Mouse (Mus musculus) thymus, adult 2 months (tissue): ENCODE data around the gene Slc25a17. TPM values are rescaled to one million over a fixed set of nuclear protein-coding genes. Genes with fewer than 3 reads are reported as not detected.

Experiments
- DNase-seq: peaks from one replicate; pipeline ENCODE4 v3.0.0; 2021
- H3K27ac ChIP-seq: fragments of 200-500 bp; 2 replicates; pipeline ENCODE4 v1.5.1; 2012; ENCODE audit warnings: low read length, control low read depth; ENCODE audit not compliant: control insufficient read depth, insufficient read depth
- H3K27me3 ChIP-seq: fragments of 200-500 bp; 2 replicates; pipeline ENCODE4 v1.6.1; 2012; ENCODE audit warnings: mild to moderate bottlenecking, low read length, moderate library complexity, mixed read lengths; ENCODE audit not compliant: control insufficient read depth, insufficient read depth
- H3K36me3 ChIP-seq: fragments of 200-500 bp; 2 replicates; pipeline ENCODE4 v1.6.1; 2012; ENCODE audit warnings: mild to moderate bottlenecking, low read length, moderate library complexity; ENCODE audit not compliant: control insufficient read depth, insufficient read depth
- H3K4me1 ChIP-seq: fragments of 200-500 bp; replicated peaks from 2 replicates; pipeline ENCODE4 v1.6.1; 2012; ENCODE audit warnings: low read length; ENCODE audit not compliant: control insufficient read depth, insufficient read depth
- H3K4me3 ChIP-seq: fragments of 200-500 bp; 2 replicates; pipeline ENCODE4 v1.5.1; 2012; ENCODE audit warnings: mild to moderate bottlenecking, low read length, control low read depth, moderate library complexity; ENCODE audit not compliant: control insufficient read depth, insufficient read depth
- CTCF ChIP-seq: fragments of 200-500 bp; IDR thresholded peaks from 2 replicates; pipeline ENCODE4 v1.5.1; 2012; ENCODE audit warnings: mild to moderate bottlenecking, control low read depth, low read length, moderate library complexity, borderline replicate concordance; ENCODE audit not compliant: control insufficient read depth, poor library complexity, insufficient read depth; ENCODE audit errors: extremely low read depth
- POLR2A ChIP-seq: fragments of 200-500 bp; IDR thresholded peaks from 2 replicates; pipeline ENCODE4 v1.6.1; 2012; ENCODE audit warnings: mild to moderate bottlenecking, low read length, control low read depth, moderate library complexity; ENCODE audit not compliant: control insufficient read depth, poor library complexity, insufficient read depth; ENCODE audit errors: extremely low read depth
- WGBS: fragments of 180-500 bp; shearing (Covaris S2); methylation state at CpG from one replicate; pipeline ENCODE4 v1.1.7; 2018; 5-methylcytosine and 5-hydroxymethylcytosine counted together
- polyA plus RNA-seq: library from polyadenylated mRNA; depleted of rRNA; stranded (reverse); fragments of >200 nt; gene quantifications from 2 replicates; pipeline ENCODE4 v1.2.3, GENCODE M21; 2012

Gene Slc25a17
- polyA plus RNA-seq, 1 experiment: 34.6 TPM

- H3K36me3 ChIP-seq: peaks cover 18% of the 10 kb centered on the region
- no peak for TF ChIP-seq CTCF
- no peak for TF ChIP-seq POLR2A
- no peak overlapping the region for H3K27ac ChIP-seq
- 92% methylated on average over 8 of the region's 8 CpGs for WGBS
- 0 out of 2 replicates have a peak, but pooled peaks cover 5% of the 10 kb centered on the region for H3K4me1 ChIP-seq
- H3K4me3 ChIP-seq: no peak overlapping the region
- H3K27me3 ChIP-seq: no peaks in the 10 kb centered on the region
- DNase-seq: no peak
Measured at GRCm38 (mm10) chr15:81394211-81394915, 33.8 kb upstream of the Slc25a17 start.

- no peak overlapping the region; the same call in 1 of the 2 replicates for H3K27ac ChIP-seq
- H3K27me3 ChIP-seq: no peaks in the 10 kb centered on the region
- no peak overlapping the region for H3K4me3 ChIP-seq
- TF ChIP-seq POLR2A (no peak), CTCF (no peak)
- peak; percentile 54 for DNase-seq
- peaks cover 31% of the 10 kb centered on the region for H3K36me3 ChIP-seq
- H3K4me1 ChIP-seq: 0 out of 2 replicates have a peak, but pooled peaks cover 5% of the 10 kb centered on the region
Measured at GRCm38 (mm10) chr15:81392997-81393396, 32.4 kb upstream of the Slc25a17 start.

- Histone ChIP-seq H3K36me3 (peaks cover 59% of the 10 kb centered on the region), H3K4me3 (no peak overlapping the region), H3K4me1 (no peaks in the 10 kb centered on the region), H3K27me3 (no peaks in the 10 kb centered on the region), H3K27ac (no peak overlapping the region)
- TF ChIP-seq POLR2A (no peak), CTCF (no peak)
- WGBS: 99% methylated on average over 5 of the region's 5 CpGs
- no peak for DNase-seq
Measured at GRCm38 (mm10) chr15:81386327-81386726, 25.7 kb upstream of the Slc25a17 start.

- Histone ChIP-seq H3K27ac (no peak overlapping the region), H3K4me1 (no peaks in the 10 kb centered on the region), H3K4me3 (no peak overlapping the region), H3K27me3 (no peaks in the 10 kb centered on the region), H3K36me3 (peaks cover 47% of the 10 kb centered on the region)
- no peak for TF ChIP-seq CTCF
- no peak for TF ChIP-seq POLR2A
- no peak for DNase-seq
- 94% methylated on average over 2 of the region's 2 CpGs for WGBS
Measured at GRCm38 (mm10) chr15:81378845-81379244, 18.2 kb upstream of the Slc25a17 start.

GRCm38 (mm10) chr15:81374621-81375020 lies 14.0 kb upstream of the Slc25a17 start:
- no peaks in the 10 kb centered on the region for H3K27me3 ChIP-seq
- no peaks in the 10 kb centered on the region for H3K4me1 ChIP-seq
- H3K4me3 ChIP-seq: no peak overlapping the region
- no peak overlapping the region for H3K27ac ChIP-seq
- H3K36me3 ChIP-seq: peaks cover 45% of the 10 kb centered on the region
- WGBS: 99% methylated on average over 11 of the region's 11 CpGs
- DNase-seq: no peak
- no peak for TF ChIP-seq CTCF
- TF ChIP-seq POLR2A: no peak

GRCm38 (mm10) chr15:81370356-81370755 lies 9.7 kb upstream of the Slc25a17 start:
- 100% methylated on average over 1 of the region's 1 CpGs for WGBS
- no peaks in the 10 kb centered on the region for H3K4me1 ChIP-seq
- peaks cover 54% of the 10 kb centered on the region for H3K36me3 ChIP-seq
- H3K27me3 ChIP-seq: no peaks in the 10 kb centered on the region
- no peak overlapping the region for H3K27ac ChIP-seq
- no peak overlapping the region for H3K4me3 ChIP-seq
- DNase-seq: no peak
- TF ChIP-seq CTCF (no peak), POLR2A (no peak)

GRCm38 (mm10) chr15:81368601-81369000 lies 8.0 kb upstream of the Slc25a17 start:
- H3K4me1 ChIP-seq: no peaks in the 10 kb centered on the region
- TF ChIP-seq CTCF: no peak
- no peak for TF ChIP-seq POLR2A
- H3K4me3 ChIP-seq: no peak overlapping the region
- no peak for DNase-seq
- no peak overlapping the region for H3K27ac ChIP-seq
- WGBS: 100% methylated on average over 1 of the region's 1 CpGs
- no peaks in the 10 kb centered on the region for H3K27me3 ChIP-seq
- peaks cover 55% of the 10 kb centered on the region for H3K36me3 ChIP-seq
